Mouse (Mus musculus): ENCODE results near the gene Bbs5. TPM values are rescaled to one million over a fixed set of nuclear protein-coding genes. Genes with fewer than 3 reads are reported as not detected.
"Not testable (repeated sequence)": the region's sequence is repeated elsewhere in the genome, so short reads cannot be mapped to it uniquely, and the experiment has no call there.

The Bbs5 gene
- total RNA-seq (2021), result 1 to 10 TPM; 4.3 to 5.0 TPM
- long read RNA-seq, experiment 1, transcript Bbs5-201 (12 exons, 1,468 nt), result major isoform, 9 of 11 reads
- long read RNA-seq, experiment 1, partial matches to known transcripts, result 0 of 11 reads
- long read RNA-seq, experiment 1, other reads (novel, unspliced or antisense), result 1 of 11 reads
- long read RNA-seq, experiment 2, transcript Bbs5-201 (12 exons, 1,468 nt), result major isoform, 8 of 8 reads
- long read RNA-seq, experiment 2, partial matches to known transcripts, result 0 of 8 reads
- long read RNA-seq, experiment 2, other reads (novel, unspliced or antisense), result 0 of 8 reads

DNA sequence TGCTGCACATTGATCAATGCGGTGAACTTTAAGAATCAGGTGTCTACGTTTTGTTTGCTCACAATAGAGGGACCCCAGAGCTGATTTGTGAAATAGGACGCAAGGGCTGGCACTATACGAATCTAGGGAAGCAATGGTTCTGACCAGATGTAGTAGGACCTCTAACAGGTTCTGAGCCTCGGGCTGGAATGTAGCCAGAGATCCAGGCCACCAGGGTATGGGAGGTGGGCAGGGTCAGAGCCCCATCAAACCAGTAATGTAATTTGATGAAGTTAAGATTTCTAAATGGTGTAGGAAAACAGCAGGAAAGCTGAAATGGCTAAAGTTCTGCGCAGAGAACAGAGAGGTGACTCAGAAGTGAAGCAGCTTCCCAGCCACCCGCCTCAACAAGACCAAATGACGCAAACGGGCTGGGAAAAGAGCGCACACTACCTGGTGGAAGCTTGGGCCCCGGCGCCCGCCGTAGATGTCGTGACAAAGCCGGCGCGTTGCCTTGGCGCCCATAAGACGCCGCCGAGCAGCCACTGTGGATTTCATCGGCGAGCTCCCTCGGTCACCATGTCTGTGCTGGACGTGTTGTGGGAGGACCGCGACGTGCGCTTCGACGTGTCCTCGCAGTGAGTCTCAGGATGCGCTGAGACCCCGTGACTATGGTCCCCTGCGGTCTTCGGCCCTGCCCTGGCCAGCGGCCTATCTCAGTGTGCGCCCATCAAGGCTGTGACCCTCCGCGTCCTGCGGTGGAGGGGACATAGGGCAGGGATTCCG lies at the start of gene Bbs5:
Gene Bbs5 (plus strand): TSS at position 446 of the 765 bp plus-strand sequence.
- intact Hi-C loops (cut with DNase I), result no loop called here
- peak; percentile 89 to 91 for DNase-seq

GRCm38 (mm10) chr2:69603726-69604393 lies 43.1 kb upstream of the Bbs5 start:
- intact Hi-C loops (cut with DNase I), result no loop called here
- DNase-seq, result no peak

DNA sequence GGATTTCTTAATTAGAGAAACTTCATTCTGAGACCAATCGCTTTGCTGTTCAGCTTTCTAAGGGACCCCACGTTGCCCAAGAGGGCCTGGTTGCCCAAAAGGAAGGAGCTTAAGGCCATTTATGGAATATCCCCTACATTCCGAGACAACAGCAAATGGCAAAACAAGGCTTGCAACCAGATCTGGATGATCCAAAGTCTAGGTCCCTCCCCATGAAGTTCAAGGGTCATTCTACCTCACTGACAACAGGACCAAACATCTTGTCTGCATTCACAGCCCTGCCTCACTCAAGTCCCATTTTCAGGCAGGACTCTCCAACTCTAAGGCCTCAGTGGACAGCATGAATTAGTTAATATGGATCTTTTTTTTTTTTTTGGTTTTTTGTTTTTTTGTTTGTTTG lies 40.4 kb upstream of the Bbs5 start:
- intact Hi-C loops (cut with DNase I), result no loop called here
- no peak for DNase-seq

DNA sequence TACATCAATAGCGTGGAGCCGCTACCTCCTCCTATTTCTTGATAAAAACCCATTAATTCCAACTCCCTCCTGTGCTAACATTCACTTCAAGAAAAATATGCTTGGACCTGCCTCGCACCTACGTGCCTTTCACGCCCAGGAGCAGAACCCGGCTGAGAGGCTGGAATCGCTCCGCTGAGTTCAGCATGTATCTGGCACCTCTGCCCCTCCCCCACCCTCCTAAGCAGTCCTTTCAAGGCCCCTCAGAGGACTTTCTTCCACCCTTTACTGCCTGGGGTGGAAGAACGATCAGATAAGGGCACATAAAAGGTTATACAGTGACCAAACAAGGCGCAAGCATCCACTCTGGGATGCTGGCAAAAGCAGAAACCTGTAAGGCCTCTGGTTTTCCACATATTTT lies 34.7 kb upstream of the Bbs5 start:
- intact Hi-C loops (cut with DNase I), result no loop called here

DNA sequence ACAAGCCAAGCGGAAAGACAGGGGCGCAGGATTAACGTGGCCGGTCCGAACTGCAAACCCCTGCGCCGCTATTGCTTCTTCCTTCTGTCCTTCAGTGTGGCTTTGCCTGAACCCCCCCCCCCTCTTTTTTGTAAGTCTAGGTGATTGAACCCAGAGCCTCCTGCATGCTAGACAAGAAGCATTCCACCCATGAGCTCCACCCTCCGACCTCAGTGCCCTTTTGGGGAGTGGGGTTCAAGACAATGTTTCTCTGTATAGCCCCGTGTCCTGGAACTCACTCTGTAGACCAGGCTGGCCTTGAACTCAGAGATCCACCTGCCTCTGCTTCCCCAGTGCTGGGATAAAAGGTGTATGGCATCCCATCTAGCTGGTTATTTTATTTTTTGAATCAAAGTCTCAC lies 34.3 kb upstream of the Bbs5 start:
- no peak for DNase-seq
- intact Hi-C loops (cut with DNase I), result no loop called here

More for the DNA sequence above, 34.7 kb upstream of the Bbs5 start:
- DNase-seq, result no peak

- intact Hi-C loops (cut with DNase I), result no loop called here
- DNase-seq, result no peak
Measured at GRCm38 (mm10) chr2:69613237-69613636, 33.7 kb upstream of the Bbs5 start.

DNA sequence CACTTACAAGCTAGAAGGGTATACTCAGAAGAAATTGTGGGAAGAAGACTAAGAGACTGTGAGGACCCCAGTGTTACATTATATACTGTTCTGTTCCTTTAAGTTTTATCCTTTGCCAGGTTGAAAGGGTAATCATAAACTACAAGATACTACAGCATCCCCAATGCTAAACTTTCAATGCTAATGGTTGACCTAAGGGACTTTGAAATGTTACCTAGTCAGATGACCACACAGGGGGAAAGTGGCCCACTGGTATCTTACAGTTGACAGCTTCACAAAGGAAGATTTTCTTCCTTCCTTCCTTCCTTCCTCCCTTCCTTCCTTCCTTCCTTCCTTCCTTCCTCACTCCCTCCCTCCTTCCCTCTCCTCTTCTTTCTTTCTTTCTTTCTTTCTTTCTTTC lies 28.6 kb upstream of the Bbs5 start:
- no peak for DNase-seq
- intact Hi-C loops (cut with DNase I), result no loop called here

DNA sequence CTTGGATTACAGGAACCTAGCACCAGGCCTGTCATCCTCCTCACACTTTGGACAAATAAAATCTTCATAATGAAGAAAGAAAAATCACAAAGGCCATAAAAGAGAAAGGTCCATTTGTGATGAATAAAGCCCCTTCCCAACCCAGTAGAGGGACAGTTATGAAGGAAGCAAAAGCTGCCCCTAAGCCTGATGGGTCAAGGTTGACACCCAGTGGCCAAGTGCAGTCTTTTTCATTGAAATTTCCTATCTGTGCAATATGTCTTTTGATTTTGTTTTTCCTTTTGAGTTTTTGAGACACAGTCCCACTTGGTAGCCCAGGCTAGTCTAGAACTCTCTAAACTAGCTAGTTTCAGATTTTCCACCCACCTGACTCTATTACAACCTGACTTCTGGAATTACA lies 27.7 kb upstream of the Bbs5 start:
- intact Hi-C loops (cut with DNase I), result no loop called here
- DNase-seq, result no peak

DNA sequence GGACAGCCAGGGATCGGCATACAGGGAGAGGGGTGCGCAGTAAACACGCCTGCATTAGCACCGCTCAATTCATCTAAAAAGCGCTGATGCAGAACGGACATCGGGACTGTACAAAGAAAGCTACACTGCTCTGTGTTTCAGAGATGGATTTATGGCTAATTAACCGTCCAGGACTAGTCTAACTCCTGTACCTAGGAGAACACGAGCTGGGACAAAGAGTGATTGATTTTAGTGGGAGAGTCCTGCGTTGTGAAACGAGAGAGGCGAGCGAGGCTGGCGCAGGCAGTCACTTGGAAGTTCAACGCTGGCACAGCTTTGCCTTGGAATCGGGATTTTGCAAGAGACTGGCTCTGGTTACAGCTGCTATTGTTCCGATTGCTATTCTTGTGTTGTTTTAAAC lies 17.8 kb upstream of the Bbs5 start:
- intact Hi-C loops (cut with DNase I), result no loop called here
- no peak for DNase-seq

DNA sequence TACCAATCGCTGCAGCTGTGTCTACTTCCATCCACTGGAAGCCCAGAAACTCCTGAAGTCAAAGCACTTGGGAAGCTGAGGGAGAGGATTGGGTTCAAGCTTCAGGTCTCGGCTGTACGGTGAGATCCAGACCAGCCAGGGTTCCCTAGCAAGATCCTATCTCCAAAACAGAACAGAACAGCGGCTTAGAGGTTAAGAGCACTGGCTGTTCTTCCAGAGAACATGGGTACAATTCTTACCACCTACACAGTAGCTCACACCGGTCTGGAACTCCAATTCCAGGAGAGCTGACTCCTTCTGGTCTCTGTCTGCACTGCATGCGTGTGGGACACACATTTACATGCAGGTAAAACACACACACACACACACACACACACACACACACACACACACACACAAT lies 17.1 kb upstream of the Bbs5 start:
- intact Hi-C loops (cut with DNase I), result loop anchor here (10.0 kb wide), 1 partner anchor 325 kb away; no protein-coding TSS in a partner anchor

GRCm38 (mm10) chr2:69630792-69631191 lies 16.2 kb upstream of the Bbs5 start:
- intact Hi-C loops (cut with DNase I), result loop anchor here (10.0 kb wide), 1 partner anchor 324 kb away; no protein-coding TSS in a partner anchor
- DNase-seq, result no peak

More for the DNA sequence above, 17.1 kb upstream of the Bbs5 start:
- no peak for DNase-seq

DNA sequence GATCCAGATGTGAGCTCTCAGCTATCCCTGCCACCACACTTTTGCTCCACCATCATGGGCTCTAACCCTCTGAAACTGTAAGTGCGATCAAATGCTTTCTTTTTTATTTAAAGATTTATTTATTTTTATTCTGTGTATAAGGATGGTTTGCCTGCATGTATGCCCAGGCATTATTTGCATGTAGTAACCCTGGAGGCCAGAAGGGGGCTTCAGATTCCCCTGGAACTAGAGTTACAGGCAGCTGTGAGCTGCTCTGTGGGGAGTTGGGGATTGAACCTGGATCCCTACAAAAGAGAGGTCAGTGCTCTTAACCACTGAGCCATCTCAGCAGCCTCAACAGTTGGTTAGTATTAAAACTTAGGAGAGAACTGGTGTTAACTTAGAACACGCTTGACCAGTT lies 15.5 kb upstream of the Bbs5 start:
- intact Hi-C loops (cut with DNase I), result loop anchor here (10.0 kb wide), 1 partner anchor 323 kb away; no protein-coding TSS in a partner anchor
- peak in 1 of 2 experiments; percentile 19 for DNase-seq

- intact Hi-C loops (cut with DNase I), result loop anchor here (2.0 to 10.0 kb wide), 3 partner anchors 144 to 320 kb away; no protein-coding TSS in a partner anchor
- DNase-seq, result peak; percentile 48 to 63
Measured at GRCm38 (mm10) chr2:69635064-69635701, 11.8 kb upstream of the Bbs5 start.

- peak; percentile 34 to 72 for DNase-seq
- intact Hi-C loops (cut with DNase I), result loop anchor here (2.0 to 10.0 kb wide), 3 partner anchors 143 to 319 kb away; no protein-coding TSS in a partner anchor
Measured at GRCm38 (mm10) chr2:69635807-69636206, 11.2 kb upstream of the Bbs5 start.

- not testable (repeated sequence) for DNase-seq
- intact Hi-C loops (cut with DNase I), result loop anchor here (5.0 to 10.0 kb wide), 2 partner anchors 154 to 317 kb away; no protein-coding TSS in a partner anchor
Measured at GRCm38 (mm10) chr2:69637989-69638388, 9.0 kb upstream of the Bbs5 start.

GRCm38 (mm10) chr2:69640100-69640499 lies 6.9 kb upstream of the Bbs5 start:
- DNase-seq, result no peak
- intact Hi-C loops (cut with DNase I), result no loop called here

DNA sequence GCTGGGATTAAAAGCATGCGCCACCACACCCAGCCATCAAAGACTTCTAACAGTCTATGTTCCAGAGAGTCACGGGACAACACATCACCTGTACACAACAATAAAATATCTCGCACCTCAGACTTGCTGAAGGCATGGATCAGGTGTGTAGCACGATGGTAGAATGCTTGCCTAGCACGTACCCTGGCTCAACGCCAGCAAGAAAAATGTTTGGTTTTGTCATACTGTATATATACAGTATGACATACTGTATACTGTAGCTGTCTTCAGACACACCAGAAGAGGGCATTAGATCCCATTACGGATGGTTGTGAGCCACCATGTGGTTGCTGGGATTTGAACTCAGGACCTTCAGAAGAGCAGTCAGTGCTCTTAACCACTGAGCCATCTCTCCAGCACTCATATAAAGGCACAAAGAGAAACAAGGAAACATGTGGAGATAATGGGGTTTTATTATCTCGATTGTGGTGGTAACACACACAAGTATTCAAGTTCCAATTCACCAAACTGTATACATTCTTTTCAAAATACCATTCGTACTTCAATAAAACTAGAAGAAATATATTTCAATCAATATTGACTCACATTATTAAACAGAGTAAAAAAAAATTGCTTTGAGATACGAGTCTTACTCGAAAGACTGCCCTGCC lies 1.9 kb upstream of the Bbs5 start:
- intact Hi-C loops (cut with DNase I), result no loop called here
- no peak for DNase-seq

GRCm38 (mm10) chr2:69649716-69650115 lies 2.7 kb downstream of the Bbs5 start:
- intact Hi-C loops (cut with DNase I), result no loop called here
- DNase-seq, result no peak

DNA sequence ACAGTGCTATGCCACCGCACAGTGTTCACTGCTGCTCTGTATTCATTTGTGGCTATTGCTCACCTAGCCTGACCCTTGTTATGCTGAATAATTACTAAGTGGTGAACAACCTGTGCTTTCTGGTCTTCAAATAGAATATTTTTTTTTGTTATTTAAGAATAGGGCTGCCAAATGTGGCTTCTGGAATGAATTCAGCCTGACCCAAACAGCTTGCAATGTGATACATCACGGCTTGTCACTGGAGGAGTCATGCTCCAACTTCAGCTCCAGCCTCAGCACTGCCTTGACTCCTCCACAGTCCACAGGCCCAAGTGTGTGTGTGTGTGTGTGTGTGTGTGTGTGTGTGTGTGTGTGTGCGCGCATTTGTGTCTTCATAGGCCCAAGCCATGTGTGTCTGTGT lies 12.4 kb downstream of the Bbs5 start:
- intact Hi-C loops (cut with DNase I), result no loop called here
- DNase-seq, result no peak
